Mouse (Mus musculus) testis, adult 2 months (tissue): ENCODE measurements around the gene Oser1.

ENCODE experiments used
- CTCF ChIP-seq: fragments of 200-500 bp; IDR thresholded peaks from 2 replicates; pipeline ENCODE4 v1.5.1; 2012; ENCODE audit warnings: low read depth, mild to moderate bottlenecking, inconsistent platforms, low read length, moderate library complexity; ENCODE audit not compliant: control insufficient read depth, insufficient read depth, insufficient replicate concordance
- POLR2A ChIP-seq: fragments of 200-500 bp; IDR thresholded peaks from 2 replicates; pipeline ENCODE4 v1.6.1; 2012; ENCODE audit warnings: low read depth, mild to moderate bottlenecking, inconsistent platforms, low read length, moderate library complexity; ENCODE audit not compliant: control insufficient read depth

- no peak for TF ChIP-seq CTCF
- no peak for TF ChIP-seq POLR2A
Observed at GRCm38 (mm10) chr2:163411840-163412239, 12.7 kb downstream of the Oser1 start.
